In the genomic region with DNA sequence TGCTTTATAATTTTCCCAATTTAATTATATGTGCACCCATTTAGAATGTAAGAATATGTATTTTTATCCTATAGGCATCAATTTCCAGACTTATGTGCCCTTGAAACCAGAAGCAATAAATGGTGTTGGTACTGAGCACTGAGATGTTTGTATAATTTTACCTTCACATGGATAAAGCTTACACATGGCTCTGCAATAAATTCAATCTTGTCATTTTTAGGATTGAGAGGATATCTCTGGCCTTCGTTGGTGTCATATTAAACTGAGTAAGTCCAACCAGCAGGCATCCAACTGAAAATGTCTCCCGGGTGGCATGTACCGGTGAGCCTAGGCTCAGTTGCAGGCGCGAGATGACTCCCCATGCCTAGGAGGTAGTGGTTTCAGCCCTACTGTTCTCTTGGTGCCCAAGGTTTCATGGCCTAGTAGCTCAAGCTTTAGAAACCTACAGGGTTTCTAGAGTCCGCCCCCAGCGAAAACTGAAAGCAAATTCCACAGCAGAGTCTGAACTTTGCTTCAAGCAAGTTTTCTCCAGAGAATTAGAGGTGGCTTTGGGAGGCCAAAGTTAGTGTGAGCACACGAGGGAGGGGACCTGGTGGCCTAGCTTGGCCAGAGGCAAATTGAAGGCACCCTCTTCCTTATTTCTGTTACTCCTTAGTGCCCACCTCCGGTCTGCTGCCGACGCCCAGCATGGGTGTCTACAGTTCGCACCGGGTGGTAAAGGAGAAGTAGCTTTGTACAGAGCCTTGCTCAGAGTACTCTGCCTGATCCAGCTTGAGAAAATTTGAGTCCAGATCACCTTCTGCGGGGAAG, we compare ENCODE assay signal across 8 mouse cellular contexts. TPM values are rescaled to one million over a fixed set of nuclear protein-coding genes. Genes with fewer than 3 reads are reported as not detected.
DNase-seq lines count a peak whose midpoint lies in the region; ATAC-seq and TF ChIP-seq lines count a peak whose summit lies in the region.

No protein-coding gene starts in this region.

- no peak for TF ChIP-seq CTCF in layer of hippocampus, adult 2 months (conservative IDR thresholded peaks at IDR 0.05)

- 28% methylated on average over 14 of the region's 14 CpGs for WGBS in forebrain, embryonic 15.5 days

- H3K9ac ChIP-seq in forebrain, embryonic 15.5 days (replicated peaks): no peak overlapping the region

- H3K27me3 ChIP-seq in forebrain, embryonic 15.5 days: peaks cover 78% of the 10 kb centered on the region

- H3K4me3 ChIP-seq in forebrain, embryonic 15.5 days: no peak overlapping the region
- no peak overlapping the region for H3K4me3 ChIP-seq in layer of hippocampus, adult 2 months

- H3K4me1 ChIP-seq in forebrain, embryonic 15.5 days: peaks cover 44% of the 10 kb centered on the region

- H3K36me3 ChIP-seq in forebrain, embryonic 15.5 days: no peaks in the 10 kb centered on the region

- H3K27ac ChIP-seq in forebrain, embryonic 15.5 days (replicated peaks): no peak overlapping the region
- no peak overlapping the region for H3K27ac ChIP-seq in layer of hippocampus, adult 2 months

- peak overlapping the region; percentile 61; the same call in 1 of the 2 replicates for H3K4me2 ChIP-seq in forebrain, embryonic 15.5 days (replicated peaks)

- DNase-seq in adrenal gland, adult (ENCODE audit: inconsistent age in 2 of 2, low spot score in 1 of 2): peak; percentile 56 to 91
- DNase-seq in adrenal gland, postnatal 4 days (ENCODE audit: low spot score in 2 of 2): no peak
- peak; percentile 37 to 51 for DNase-seq in adrenal gland, adult 18-20 months (ENCODE audit: low spot score in 2 of 2)
- DNase-seq in kidney, postnatal 14 days: peak; percentile 70
- DNase-seq in layer of hippocampus, adult 2 months (ENCODE audit: low spot score in 2 of 2): no peak
- no peak for DNase-seq in layer of hippocampus, postnatal 25 days (ENCODE audit: extremely low spot score in 1 of 2, low spot score in 1 of 2)

- ATAC-seq in forebrain, embryonic 15.5 days (replicated peaks): no peak
- peak; percentile 64 for ATAC-seq in megakaryocyte progenitor cell, adult 5-6 weeks (replicated peaks; ENCODE audit: poor library complexity)

- no peaks in the 10 kb centered on the region for H3K9me3 ChIP-seq in forebrain, embryonic 15.5 days

RNA-seq across cellular contexts. Expression of a gene that starts 4.1 kb away (rescaled TPM):
- 10 to 100 TPM; 41.7 to 57.4 TPM for total RNA-seq in adrenal gland, postnatal 4 days (2021)
- total RNA-seq in adrenal gland, adult 18-20 months (2021): 10 to 100 TPM; 21.9 to 25.3 TPM
- 7.4 TPM in 2 replicates for polyA plus RNA-seq in forebrain, embryonic 15.5 days (2015; fragmentation: Nextera tagmentation; extraction: Ambion mirVana)
- total RNA-seq in megakaryocyte progenitor cell, adult 5-6 weeks (2015): 0.30 and 0.44 TPM in 2 replicates
- 0.03 and 0.12 TPM in 2 replicates for total RNA-seq in megakaryocyte progenitor cell, adult 5-6 weeks (2017)
- total RNA-seq in layer of hippocampus, adult 2 months (2021): 1 to 10 TPM; 2.2 to 2.5 TPM
- total RNA-seq in layer of hippocampus, postnatal 25 days (2021): 1 to 10 TPM; 2.6 to 2.8 TPM

RNA-seq across cellular contexts. Expression of a gene that starts 26.1 kb away (rescaled TPM):
- 1 to 10 TPM; 3.7 to 3.9 TPM for total RNA-seq in adrenal gland, postnatal 4 days (2021)
- 1 to 10 TPM; 6.8 to 9.1 TPM for total RNA-seq in adrenal gland, adult 18-20 months (2021)
- 0.15 TPM in 1 of 2 replicates, not detected in the other for polyA plus RNA-seq in forebrain, embryonic 15.5 days (2015; fragmentation: Nextera tagmentation; extraction: Ambion mirVana)
- total RNA-seq in megakaryocyte progenitor cell, adult 5-6 weeks (2015): 25.9 and 27.0 TPM in 2 replicates
- 14.6 and 20.9 TPM in 2 replicates for total RNA-seq in megakaryocyte progenitor cell, adult 5-6 weeks (2017)
- 1 to 10 TPM in 1 of 2 experiments, under 1 TPM in 1; 0.87 to 1.5 TPM for total RNA-seq in layer of hippocampus, adult 2 months (2021)
- under 1 TPM in 1 of 2 experiments, not detected in 1; 0.27 TPM for total RNA-seq in layer of hippocampus, postnatal 25 days (2021)

Comparison
In these comparisons a context has a peak if more than half of its experiments do, and no peak if none do; other contexts are left out.
1. DNase-seq: peak in adrenal gland, adult (2 of 2), adrenal gland, adult 18-20 months (2 of 2) and kidney, postnatal 14 days (single experiment); none in adrenal gland, postnatal 4 days (0 of 2), layer of hippocampus, adult 2 months (0 of 2) and layer of hippocampus, postnatal 25 days (0 of 2).
2. RNA of a gene that starts 4.1 kb away (total RNA-seq): 41.7 to 57.4 TPM in adrenal gland, postnatal 4 days and 21.9 to 25.3 TPM in adrenal gland, adult 18-20 months; 2.6 to 2.8 TPM in layer of hippocampus, postnatal 25 days, 2.2 to 2.5 TPM in layer of hippocampus, adult 2 months and 0.03 to 0.44 TPM in megakaryocyte progenitor cell, adult 5-6 weeks; every median in the first group is over 4 times any median in the second.